Mouse (Mus musculus) heart, postnatal 0 days (tissue): ENCODE measurements around the gene Abi1. TPM values are rescaled to one million over a fixed set of nuclear protein-coding genes. Genes with fewer than 3 reads are reported as not detected.

Source experiments
- ATAC-seq: fragments of 200-750 bp; cut with Nextera tagmentation; 2 replicates; pipeline ENCODE4 v1.8.0; 2017; ENCODE audit warnings: low read depth, moderate number of reproducible peaks, moderate library complexity; ENCODE audit not compliant: insufficient read depth
- DNase-seq: peaks from one replicate; pipeline ENCODE4 v3.0.0-alpha.2; 2016; ENCODE audit warnings: low spot score
- H3K27ac ChIP-seq: fragments of 300-500 bp; sonication (generic); 2 replicates; pipeline ENCODE4 v1.5.1; 2014; ENCODE audit warnings: low read depth, mild to moderate bottlenecking
- H3K27me3 ChIP-seq: fragments of 300-500 bp; sonication (generic); 2 replicates; pipeline ENCODE4 v1.6.1; 2014; ENCODE audit warnings: low read length, mixed read lengths; ENCODE audit not compliant: control insufficient read depth, insufficient read depth
- H3K36me3 ChIP-seq: fragments of 300-500 bp; sonication (generic); replicated peaks from 2 replicates; pipeline ENCODE4 v1.6.1; 2014; ENCODE audit warnings: low read length, mixed read lengths; ENCODE audit not compliant: control insufficient read depth, insufficient read depth
- H3K4me1 ChIP-seq: fragments of 300-500 bp; sonication (generic); 2 replicates; pipeline ENCODE4 v1.6.1; 2014; ENCODE audit warnings: antibody characterized with exemption; ENCODE audit not compliant: control insufficient read depth, insufficient read depth
- H3K4me2 ChIP-seq: fragments of 300-500 bp; sonication (generic); 2 replicates; pipeline ENCODE4 v1.6.1; 2014; ENCODE audit warnings: low read depth, mild to moderate bottlenecking, low read length, moderate library complexity
- H3K4me3 ChIP-seq: fragments of 300-500 bp; sonication (generic); 2 replicates; pipeline ENCODE4 v1.5.1; 2014; ENCODE audit warnings: low read depth, low read length
- H3K9ac ChIP-seq: fragments of 300-500 bp; sonication (generic); replicated peaks from 2 replicates; pipeline ENCODE4 v1.6.1; 2014; ENCODE audit warnings: low read depth, low read length, mixed read lengths
- H3K9me3 ChIP-seq: fragments of 300-500 bp; sonication (generic); replicated peaks from 2 replicates; pipeline ENCODE4 v1.6.1; 2016; ENCODE audit warnings: low read length; ENCODE audit not compliant: control insufficient read depth
- CTCF ChIP-seq: IDR thresholded peaks from 2 replicates; pipeline ENCODE4 v1.5.1; 2016; ENCODE audit warnings: antibody characterized with exemption, control low read depth, low read depth
- EP300 ChIP-seq: IDR thresholded peaks from 2 replicates; pipeline ENCODE4 v1.6.1; 2016; ENCODE audit warnings: antibody characterized with exemption, low read depth
- WGBS: fragments of 180-500 bp; shearing (Covaris S2); extraction: QIAGEN DNeasy Blood & Tissue Kit; methylation state at CpG from one replicate; pipeline ENCODE4 v1.1.7; 2014; 5-methylcytosine and 5-hydroxymethylcytosine counted together
- polyA plus RNA-seq: library from polyadenylated mRNA; unstranded; fragments of >200 nt; fragmentation: Nextera tagmentation; extraction: Ambion mirVana; gene quantifications from 2 replicates; pipeline ENCODE4 v1.2.1, GENCODE M21; 2015
- total RNA-seq: library from RNA; depleted of rRNA; stranded (reverse); fragments of >200 nt; gene quantifications from 2 replicates; pipeline ENCODE4 v1.2.3, GENCODE M21; 2014; ENCODE audit warnings: low replicate concordance

Gene Abi1
- total and polyA plus RNA-seq, 2 experiments from 2014 or later = 19.2 to 52.7 TPM

- Histone ChIP-seq H3K9ac (peak overlapping the region; percentile 95), H3K9me3 (no peaks in the 10 kb centered on the region), H3K27ac (peak overlapping the region; percentile 96), H3K4me3 (peak overlapping the region; percentile 98), H3K4me1 (peaks cover 22% of the 10 kb centered on the region), H3K36me3 (no peaks in the 10 kb centered on the region), H3K27me3 (no peaks in the 10 kb centered on the region), H3K4me2 (peak overlapping the region; percentile 85)
- ATAC-seq = peak; percentile 68
- peak; percentile 22 for DNase-seq
- TF ChIP-seq CTCF (no peak), EP300 (no peak)
- WGBS = under 1% methylated on average over 37 of the region's 59 CpGs
These were observed 700 bp downstream of the Abi1 start for GRCm38 (mm10) chr2:23039082-23040000.

GRCm38 (mm10) chr2:23035467-23035866, 4.6 kb downstream of the Abi1 start:
- ATAC-seq = no peak
- no peaks in the 10 kb centered on the region for H3K27me3 ChIP-seq
- no peaks in the 10 kb centered on the region for H3K9me3 ChIP-seq
- H3K9ac ChIP-seq = no peak overlapping the region
- no peak for TF ChIP-seq CTCF
- TF ChIP-seq EP300 = no peak
- H3K4me3 ChIP-seq = no peak overlapping the region
- peaks cover 22% of the 10 kb centered on the region for H3K4me1 ChIP-seq
- 100% methylated on average over 1 of the region's 1 CpGs for WGBS
- DNase-seq = no peak
- no peak overlapping the region for H3K27ac ChIP-seq
- H3K4me2 ChIP-seq = no peak overlapping the region
- no peaks in the 10 kb centered on the region; the same call in 1 of the 2 replicates for H3K36me3 ChIP-seq

GRCm38 (mm10) chr2:23034692-23035435, 5.2 kb downstream of the Abi1 start:
- 62% methylated on average over 3 of the region's 3 CpGs for WGBS

GRCm38 (mm10) chr2:23030631-23031030, 9.4 kb downstream of the Abi1 start:
- no peaks in the 10 kb centered on the region; the same call in 1 of the 2 replicates for H3K36me3 ChIP-seq
- ATAC-seq (no peak), DNase-seq (no peak)
- no peak overlapping the region for H3K9ac ChIP-seq
- H3K4me3 ChIP-seq = no peak overlapping the region
- H3K4me1 ChIP-seq = peaks cover 10% of the 10 kb centered on the region; the same call in 1 of the 2 replicates
- no peaks in the 10 kb centered on the region for H3K9me3 ChIP-seq
- no peak overlapping the region for H3K4me2 ChIP-seq
- TF ChIP-seq CTCF (no peak), EP300 (no peak)
- no peak overlapping the region for H3K27ac ChIP-seq
- 90% methylated on average over 4 of the region's 4 CpGs for WGBS
- no peaks in the 10 kb centered on the region for H3K27me3 ChIP-seq

More at GRCm38 (mm10) chr2:23034692-23035435, 5.2 kb downstream of the Abi1 start:
- ATAC-seq = no peak
- H3K4me1 ChIP-seq = peaks cover 22% of the 10 kb centered on the region
- H3K27me3 ChIP-seq = no peaks in the 10 kb centered on the region
- H3K4me3 ChIP-seq = no peak overlapping the region
- no peak overlapping the region for H3K4me2 ChIP-seq
- no peak overlapping the region for H3K9ac ChIP-seq
- TF ChIP-seq CTCF (no peak), EP300 (no peak)
- DNase-seq = peak; percentile 27
- no peaks in the 10 kb centered on the region for H3K9me3 ChIP-seq
- H3K27ac ChIP-seq = no peak overlapping the region
- H3K36me3 ChIP-seq = no peaks in the 10 kb centered on the region; the same call in 1 of the 2 replicates

DNA sequence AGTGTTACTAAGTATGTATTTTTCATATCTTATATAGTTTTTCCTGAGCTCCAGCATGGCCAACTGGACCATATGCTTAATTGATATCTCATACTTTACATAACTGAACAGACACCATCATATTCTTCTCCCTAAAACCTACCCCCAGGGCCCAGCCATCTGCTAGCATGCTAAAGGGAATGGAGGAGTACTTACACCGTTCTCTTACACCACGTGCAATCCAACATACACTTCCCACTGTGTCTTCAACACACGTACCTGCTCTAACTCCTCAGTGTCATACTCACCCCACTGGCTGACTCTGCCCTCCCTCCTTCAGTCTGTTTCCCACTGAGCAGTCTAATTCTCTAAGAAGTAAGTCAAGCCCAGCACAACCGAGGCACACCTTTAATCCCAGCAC, 11.2 kb downstream of the Abi1 start:
- 85% methylated on average over 4 of the region's 4 CpGs for WGBS

More for the DNA sequence above, 11.2 kb downstream of the Abi1 start:
- no peak for ATAC-seq
- no peak overlapping the region for H3K27ac ChIP-seq
- H3K27me3 ChIP-seq = no peaks in the 10 kb centered on the region
- no peaks in the 10 kb centered on the region for H3K9me3 ChIP-seq
- no peak overlapping the region for H3K4me2 ChIP-seq
- H3K4me3 ChIP-seq = no peak overlapping the region
- no peak overlapping the region for H3K9ac ChIP-seq
- no peak for TF ChIP-seq EP300
- TF ChIP-seq CTCF = no peak
- H3K4me1 ChIP-seq = peaks cover 3% of the 10 kb centered on the region; the same call in 1 of the 2 replicates
- no peaks in the 10 kb centered on the region; the same call in 1 of the 2 replicates for H3K36me3 ChIP-seq
- DNase-seq = no peak
